Mouse (Mus musculus) heart, postnatal 4 days (tissue): ENCODE results near the gene Blvra. TPM values are rescaled to one million over a fixed set of nuclear protein-coding genes. Genes with fewer than 3 reads are reported as not detected.
A peak's percentile ranks its signal among the peaks of the same experiment; 100 is the strongest.

ENCODE experiments used
- DNase-seq: peaks from one replicate; pipeline ENCODE4 v3.0.0; 2021
- microRNA-seq, 2 experiments: library from miRNA; unstranded; fragments of <30 nt; microRNA quantifications; one replicate each; pipeline ENCODE4 v1.2.0; 2021 to 2022
- total RNA-seq, 2 experiments: library from RNA; stranded (reverse); gene quantifications; 2 replicates each; pipeline ENCODE4 v1.2.3; 2021

The Blvra gene
- total RNA-seq, 2 experiments from 2014 or later, result 26.0 to 26.2 TPM

DNA sequence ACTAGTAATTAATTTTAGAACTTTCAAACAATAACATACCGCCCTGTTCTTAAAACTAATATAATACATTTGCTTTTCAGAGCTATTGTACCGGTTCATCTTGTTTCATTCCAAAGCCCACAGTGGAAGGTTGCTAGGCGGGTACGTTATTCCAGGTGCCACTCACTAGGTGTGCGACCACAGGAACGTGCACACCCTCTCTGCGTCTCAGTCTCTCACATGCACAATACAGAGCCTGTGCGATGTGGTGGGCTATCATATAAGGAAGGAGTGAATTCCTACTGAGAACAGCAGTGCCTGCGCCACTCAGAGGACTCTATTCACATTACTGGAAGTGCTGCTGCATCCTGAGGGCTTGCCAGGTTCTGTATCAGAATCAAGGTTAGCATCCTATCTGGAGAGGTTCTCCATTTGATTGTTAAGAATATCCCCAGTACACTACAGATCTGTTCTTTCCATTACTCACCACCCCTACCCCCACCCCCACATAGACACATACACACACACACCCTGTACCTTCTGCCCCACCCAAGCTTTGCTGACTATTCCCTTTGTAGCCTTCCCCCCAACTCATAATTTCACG lies 67.5 kb downstream of the Blvra start:
- DNase-seq, result no peak

DNA sequence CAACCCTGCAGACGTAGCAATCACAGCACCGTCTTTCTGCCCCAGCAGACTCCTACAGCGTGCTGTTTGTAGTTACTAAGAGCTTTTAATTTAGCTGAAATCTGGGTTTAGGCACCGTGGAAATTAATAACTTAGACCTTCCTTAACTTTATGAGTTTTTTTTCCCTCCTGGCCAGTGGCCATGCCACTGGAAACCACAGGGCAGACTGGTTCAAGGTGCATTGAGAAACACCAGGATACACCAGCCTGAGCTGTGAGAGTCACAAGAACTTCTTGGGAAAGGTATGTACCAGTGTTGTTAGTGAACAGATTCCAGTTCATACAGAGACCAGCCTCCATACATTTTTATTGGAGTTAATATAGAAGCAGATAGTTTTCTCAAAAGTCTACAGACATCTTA lies 68.0 kb downstream of the Blvra start:
- DNase-seq, result no peak

DNA sequence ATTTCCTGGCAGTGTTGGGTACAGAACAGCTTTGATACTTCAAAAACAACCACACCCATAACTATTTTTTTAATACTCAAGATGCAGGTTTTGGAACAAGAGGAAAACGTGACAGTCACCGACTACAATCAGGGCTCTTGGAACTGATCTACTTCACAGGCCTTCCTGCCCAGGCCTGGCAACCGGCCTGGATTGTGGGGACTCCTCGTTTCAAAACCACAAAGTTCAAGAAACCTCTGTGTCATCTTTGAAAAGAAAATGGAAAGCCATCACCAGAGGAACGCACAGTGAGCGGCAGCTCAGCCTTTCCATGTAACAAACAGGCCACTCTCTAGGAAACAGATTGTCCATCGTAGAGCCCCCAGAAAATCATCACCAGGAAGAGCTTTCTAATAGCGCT lies 68.6 kb downstream of the Blvra start:
- DNase-seq, result peak; percentile 32

- DNase-seq, result no peak
Measured at GRCm38 (mm10) chr2:127139605-127140004, 69.1 kb downstream of the Blvra start.

- DNase-seq, result no peak
Measured at GRCm38 (mm10) chr2:127140011-127140410, 69.5 kb downstream of the Blvra start.

- peak; percentile 35 for DNase-seq
Measured at GRCm38 (mm10) chr2:127142031-127142430, 71.6 kb downstream of the Blvra start.

- DNase-seq, result no peak
Measured at GRCm38 (mm10) chr2:127142577-127143157, 72.2 kb downstream of the Blvra start.

DNA sequence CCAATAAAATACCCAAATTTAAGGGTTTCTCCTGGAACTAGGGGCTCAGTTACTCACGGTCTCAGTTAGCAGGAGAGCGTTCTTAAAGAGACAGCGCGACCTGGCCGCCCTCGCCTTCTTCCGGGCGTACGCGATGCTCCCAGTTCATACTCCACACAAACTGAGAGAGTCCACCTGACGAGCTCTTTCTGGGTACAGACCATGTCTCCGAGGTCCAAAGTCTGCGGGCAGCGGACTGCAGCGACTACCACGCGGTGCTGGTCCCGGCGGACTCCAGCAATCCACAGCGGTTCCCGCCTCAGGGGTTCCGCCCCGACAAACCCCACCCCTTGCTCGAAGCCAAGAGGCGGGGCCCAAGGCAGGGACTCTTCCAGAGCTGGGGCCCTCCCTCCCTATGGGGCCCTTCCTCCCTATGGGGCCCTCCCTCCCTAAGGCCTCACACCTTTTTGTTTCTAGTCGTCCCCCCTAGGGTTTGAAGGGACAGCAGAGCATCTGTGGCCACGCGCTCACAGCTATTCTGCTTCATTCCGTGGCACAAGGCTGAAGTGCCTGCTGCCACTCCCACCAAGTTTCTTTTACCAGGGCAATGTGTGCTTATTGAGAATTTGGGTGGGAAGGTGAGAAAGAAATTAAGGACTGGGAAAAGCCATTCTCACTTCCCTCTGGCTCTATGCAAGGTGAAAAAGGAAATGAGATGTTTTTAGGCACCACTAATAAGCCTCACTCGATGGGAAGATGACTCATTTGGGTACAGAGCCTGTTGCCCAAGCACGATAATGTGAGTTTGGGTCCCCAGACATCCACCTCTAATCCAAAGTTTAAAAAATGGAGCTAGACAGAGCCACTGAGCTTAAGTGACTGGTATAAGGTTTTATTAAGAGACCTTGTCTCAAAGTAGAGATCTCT lies 72.9 kb downstream of the Blvra start, which contains the start of gene Itpripl1:
Gene Itpripl1 (minus strand): TSS at position 285 of the 906 bp plus-strand sequence.
- DNase-seq, result peak; percentile 80

GRCm38 (mm10) chr2:127145699-127146098 lies 75.2 kb downstream of the Blvra start:
- DNase-seq, result no peak

Small RNAs within 50 kb of the gene (microRNA-seq; reads per million reads assigned to microRNA genes)
- gene Gm24081, result 0 reads per million in 2 experiments

Other genes starting within 250 kb of the Blvra start
- 10 to 100 TPM; 56.5 to 62.5 TPM for gene Trpm7, start 194.4 kb upstream of the Blvra start, total RNA-seq
- 10 to 100 TPM; 43.5 to 49.9 TPM for gene Sppl2a, start 137.4 kb upstream of the Blvra start, total RNA-seq
- gene Ap4e1, start 61.9 kb upstream of the Blvra start, total RNA-seq, result 1 to 10 TPM; 8.6 to 8.8 TPM
- gene Ncaph, start 63.3 kb downstream of the Blvra start, total RNA-seq, result 10 to 100 TPM; 34.7 to 38.3 TPM
- gene Itpripl1, start 72.8 kb downstream of the Blvra start, total RNA-seq, result 10 to 100 TPM; 10.4 to 11.2 TPM
- gene 1810024B03Rik, start 137.6 kb downstream of the Blvra start, total RNA-seq, result under 1 TPM; 0.45 to 0.50 TPM
- 10 to 100 TPM; 72.0 to 73.4 TPM for gene Snrnp200, start 137.7 kb downstream of the Blvra start, total RNA-seq
- 10 to 100 TPM; 48.9 to 49.4 TPM for gene Ciao1, start 177.2 kb downstream of the Blvra start, total RNA-seq
- 10 to 100 TPM; 35.9 to 36.0 TPM for gene Tmem127, start 177.2 kb downstream of the Blvra start, total RNA-seq
- 100 to 1,000 TPM; 188 to 203 TPM for gene Stard7, start 199.6 kb downstream of the Blvra start, total RNA-seq